ENCODE assay signal across 12 mouse cellular contexts in genomic region chr6:134994031-134994651, GRCm38 (mm10). TPM values are rescaled to one million over a fixed set of nuclear protein-coding genes. Genes with fewer than 3 reads are reported as not detected.
A peak's percentile ranks its signal among the peaks of the same experiment; 100 is the strongest.
DNase-seq lines count a peak whose midpoint lies in the region; ATAC-seq lines count a peak whose summit lies in the region.
"Had no signal": no experiment of that assay in that cellular context is flagged by ENCODE, and none has a peak within 500 bp of the region (broad histone marks: within the 10 kb centered on the region; RNA-seq: fewer than 3 reads in every experiment).

No protein-coding gene starts in this region.

- H3K4me2 ChIP-seq in forebrain, embryonic 16.5 days (ENCODE audit: low read length), result no peak overlapping the region
- no peak overlapping the region for H3K4me2 ChIP-seq in hindbrain, embryonic 13.5 days
- H3K4me2 ChIP-seq: hindbrain, embryonic 12.5 days; midbrain, embryonic 11.5 days had no signal

- no peaks in the 10 kb centered on the region for H3K36me3 ChIP-seq in forebrain, embryonic 16.5 days (ENCODE audit: control insufficient read depth, insufficient read depth)
- H3K36me3 ChIP-seq in hindbrain, embryonic 13.5 days, result no peaks in the 10 kb centered on the region
- H3K36me3 ChIP-seq: hindbrain, embryonic 12.5 days had no signal

- no peaks in the 10 kb centered on the region for H3K27me3 ChIP-seq in forebrain, embryonic 16.5 days (replicated peaks; ENCODE audit: control insufficient read depth, insufficient read depth, low read length)
- no peaks in the 10 kb centered on the region for H3K27me3 ChIP-seq in hindbrain, embryonic 13.5 days
- H3K27me3 ChIP-seq: hindbrain, embryonic 12.5 days had no signal

- H3K4me1 ChIP-seq in forebrain, embryonic 16.5 days (replicated peaks; ENCODE audit: control insufficient read depth, insufficient read depth, low read length), result no peaks in the 10 kb centered on the region
- no peaks in the 10 kb centered on the region for H3K4me1 ChIP-seq in hindbrain, embryonic 13.5 days (replicated peaks)
- H3K4me1 ChIP-seq: hindbrain, embryonic 12.5 days had no signal

- ATAC-seq in forebrain, embryonic 16.5 days, result peak; percentile 85
- no peak for ATAC-seq in hindbrain, embryonic 13.5 days (ENCODE audit: low FRiP score)

- H3K4me3 ChIP-seq in forebrain, embryonic 16.5 days (replicated peaks; ENCODE audit: low read length), result no peak overlapping the region
- H3K4me3 ChIP-seq in hindbrain, embryonic 13.5 days, result no peak overlapping the region
- H3K4me3 ChIP-seq: gastrocnemius, adult 2 months; hindbrain, embryonic 12.5 days had no signal

- WGBS in forebrain, embryonic 16.5 days, result 59% methylated on average over 12 of the region's 12 CpGs
- 74% methylated on average over 12 of the region's 12 CpGs for WGBS in hindbrain, embryonic 13.5 days

- no peak overlapping the region for H3K27ac ChIP-seq in forebrain, embryonic 16.5 days (ENCODE audit: low read length)
- H3K27ac ChIP-seq in hindbrain, embryonic 13.5 days, result no peak overlapping the region
- H3K27ac ChIP-seq: gastrocnemius, adult 2 months; hindbrain, embryonic 12.5 days had no signal

- H3K9me3 ChIP-seq in forebrain, embryonic 16.5 days (ENCODE audit: control insufficient read depth, low read length), result no peaks in the 10 kb centered on the region
- H3K9me3 ChIP-seq in hindbrain, embryonic 13.5 days, result no peaks in the 10 kb centered on the region
- H3K9me3 ChIP-seq: hindbrain, embryonic 12.5 days had no signal

- DNase-seq in left cerebral cortex, adult 18-20 months (ENCODE audit: low spot score in 2 of 2), result peak; percentile 43 to 46
- no peak for DNase-seq in left cerebral cortex, adult 11 months (ENCODE audit: low spot score)
- peak; percentile 79 for DNase-seq in layer of hippocampus, adult 9-11 months
- peak; percentile 33 for DNase-seq in right cerebral cortex, postnatal 4 days
- no peak for DNase-seq in retina, postnatal 1 day
- DNase-seq in gastrocnemius, postnatal 4 days (ENCODE audit: low spot score in 2 of 2), result no peak
- DNase-seq: adrenal gland, adult 8-10 months; gastrocnemius, adult 2 months had no signal

- no peak overlapping the region for H3K9ac ChIP-seq in forebrain, embryonic 16.5 days (replicated peaks; ENCODE audit: low read depth, low read length)
- H3K9ac ChIP-seq in hindbrain, embryonic 13.5 days, result no peak overlapping the region
- H3K9ac ChIP-seq: hindbrain, embryonic 12.5 days had no signal

RNA-seq across cellular contexts. Expression of gene Apold1, which starts 12.6 kb away (rescaled TPM):
- 1 to 10 TPM; 4.6 to 4.8 TPM for total RNA-seq in left cerebral cortex, adult 18-20 months (2021)
- polyA plus RNA-seq in forebrain, embryonic 16.5 days (2015; fragmentation: Nextera tagmentation; extraction: Ambion mirVana), result 4.2 and 4.8 TPM in 2 replicates
- polyA plus RNA-seq in hindbrain, embryonic 13.5 days (2015; fragmentation: Nextera tagmentation; extraction: Ambion mirVana), result 3.2 and 3.8 TPM in 2 replicates
- 1 to 10 TPM; 7.0 to 7.6 TPM for total RNA-seq in gastrocnemius, postnatal 4 days (2021)

RNA-seq across cellular contexts. Expression of gene Ddx47, which starts 17.3 kb away (rescaled TPM):
- 10 to 100 TPM; 58.3 to 59.1 TPM for total RNA-seq in left cerebral cortex, adult 18-20 months (2021)
- polyA plus RNA-seq in forebrain, embryonic 16.5 days (2015; fragmentation: Nextera tagmentation; extraction: Ambion mirVana), result 90.4 and 96.9 TPM in 2 replicates
- polyA plus RNA-seq in hindbrain, embryonic 13.5 days (2015; fragmentation: Nextera tagmentation; extraction: Ambion mirVana), result 78.4 and 84.6 TPM in 2 replicates
- 10 to 100 TPM; 42.1 to 53.6 TPM for total RNA-seq in gastrocnemius, postnatal 4 days (2021)

Comparison
In these comparisons a context has a peak if more than half of its experiments do, and no peak if none do; other contexts are left out.
1. DNase-seq: peak in left cerebral cortex, adult 18-20 months (2 of 2), layer of hippocampus, adult 9-11 months (single experiment) and right cerebral cortex, postnatal 4 days (single experiment); none in left cerebral cortex, adult 11 months (single experiment), retina, postnatal 1 day (single experiment) and gastrocnemius, postnatal 4 days (0 of 2).